Mouse (Mus musculus): ENCODE results near the gene Mrps21. TPM values are rescaled to one million over a fixed set of nuclear protein-coding genes. Genes with fewer than 3 reads are reported as not detected.

Mrps21 gene
- total and polyA plus RNA-seq, 3 experiments: 251 to 557 (median 317) TPM

GRCm38 (mm10) chr3:95851317-95851716, 20.0 kb downstream of the Mrps21 start:
- DNase-seq (ENCODE audit: extremely low read depth): no peak
- H3K4me2 ChIP-seq (ENCODE audit: insufficient read depth, low read depth, poor library complexity, severe bottlenecking): no peak overlapping the region
- H3K4me1 ChIP-seq (ENCODE audit: control insufficient read depth in 1 of 2, insufficient read depth in 2 of 2): peaks cover 0 to 13% of the 10 kb centered on the region in 2 experiments; a peak in 1 of 4 replicates
- H3K27me3 ChIP-seq (replicated peaks): no peaks in the 10 kb centered on the region
- H3K36me3 ChIP-seq (replicated peaks in 1 of 2; ENCODE audit: control insufficient read depth in 1 of 2, insufficient read depth in 1 of 2, low read length in 1 of 2): peaks cover 55 to 72% of the 10 kb centered on the region in 2 experiments
- H3K9me3 ChIP-seq (replicated peaks; ENCODE audit: low read length): no peaks in the 10 kb centered on the region
- no peak overlapping the region for H3K27ac ChIP-seq (ENCODE audit: insufficient read depth, low read depth)
- H3K79me2 ChIP-seq (replicated peaks; ENCODE audit: control insufficient read depth, extremely low read depth, insufficient read depth, poor library complexity, severe bottlenecking): peaks cover 27% of the 10 kb centered on the region
- dilution Hi-C loops (cut with MboI; ENCODE audit: extremely low pct_ligation_motif_present, extremely low pct_unique_long_range_greater_than_20kb, low sequenced_read_pairs) (no loop called here), in situ Hi-C loops (cut with MboI; ENCODE audit: low pct_ligation_motif_present, low pct_unique_long_range_greater_than_20kb, low sequenced_read_pairs) (loop anchor here (10.0 kb wide), 1 partner anchor 203 kb away; the partner anchor contains the start of gene Vps45)
- no peak overlapping the region for H3K4me3 ChIP-seq (replicated peaks in 1 of 3; ENCODE audit: low read depth in 2 of 3, low read length in 2 of 3, poor library complexity in 1 of 3)
- no peak overlapping the region for H3K9ac ChIP-seq (ENCODE audit: insufficient read depth, low read depth)
- TF ChIP-seq NRF1 (IDR thresholded peaks at IDR 0.05; ENCODE audit: low read depth, low read length): no peak
- no peak for TF ChIP-seq ELF1 (IDR thresholded peaks at IDR 0.05; ENCODE audit: low read depth, low read length)
- no peak for TF ChIP-seq NELFE (IDR thresholded peaks at IDR 0.05; ENCODE audit: low read depth, low read length)
- no peak for TF ChIP-seq JUN (IDR thresholded peaks at IDR 0.05; ENCODE audit: insufficient read depth, low read depth, low read length)
- TF ChIP-seq E2F4 (IDR thresholded peaks at IDR 0.05; ENCODE audit: insufficient replicate concordance, low read depth, low read length): no peak
- TF ChIP-seq ZC3H11A (IDR thresholded peaks at IDR 0.05; ENCODE audit: low read depth, low read length): no peak
- TF ChIP-seq RAD21 (IDR thresholded peaks at IDR 0.05; ENCODE audit: low read depth, low read length): no peak
- TF ChIP-seq JUND (conservative IDR thresholded peaks at IDR 0.05; ENCODE audit: low read depth, low read length): no peak
- no peak for TF ChIP-seq ZMIZ1 (IDR thresholded peaks at IDR 0.05; ENCODE audit: low read depth, low read length)
- TF ChIP-seq SIN3A (IDR thresholded peaks at IDR 0.05; ENCODE audit: low read length): no peak
- TF ChIP-seq ETS1 (conservative IDR thresholded peaks at IDR 0.05; ENCODE audit: low read depth, low read length): no peak
- TF ChIP-seq MYC (IDR thresholded peaks at IDR 0.05; ENCODE audit: low read depth, low read length): no peak
- TF ChIP-seq CTCF (conservative IDR thresholded peaks at IDR 0.05 in 1 of 2, IDR thresholded peaks at IDR 0.05 in 1 of 2; ENCODE audit: low read depth in 2 of 2, low read length in 2 of 2): no peak
- no peak for TF ChIP-seq USF2 (conservative IDR thresholded peaks at IDR 0.05; ENCODE audit: low read depth, low read length)
- no peak for TF ChIP-seq POLR2AphosphoS2 (IDR thresholded peaks at IDR 0.05; ENCODE audit: low read depth, low read length)
- no peak for TF ChIP-seq CHD2 (IDR thresholded peaks at IDR 0.05; ENCODE audit: low read length)
- TF ChIP-seq MXI1 (IDR thresholded peaks at IDR 0.05; ENCODE audit: low read depth, low read length): no peak
- no peak for TF ChIP-seq ZNF384 (IDR thresholded peaks at IDR 0.05; ENCODE audit: low read depth, low read length)
- TF ChIP-seq BHLHE40 (IDR thresholded peaks at IDR 0.05; ENCODE audit: low read depth, low read length): no peak
- no peak for TF ChIP-seq USF1 (IDR thresholded peaks at IDR 0.05; ENCODE audit: low read depth, low read length)

GRCm38 (mm10) chr3:95850611-95851010, 20.7 kb downstream of the Mrps21 start:
- H3K27me3 ChIP-seq (replicated peaks): no peaks in the 10 kb centered on the region
- no peak overlapping the region for H3K27ac ChIP-seq (ENCODE audit: insufficient read depth, low read depth)
- H3K4me3 ChIP-seq (replicated peaks in 1 of 3; ENCODE audit: low read depth in 2 of 3, low read length in 2 of 3, poor library complexity in 1 of 3): no peak overlapping the region
- DNase-seq (ENCODE audit: extremely low read depth): no peak
- dilution Hi-C loops (cut with MboI; ENCODE audit: extremely low pct_ligation_motif_present, extremely low pct_unique_long_range_greater_than_20kb, low sequenced_read_pairs): no loop called here
- H3K9me3 ChIP-seq (replicated peaks; ENCODE audit: low read length): no peaks in the 10 kb centered on the region
- peaks cover 27% of the 10 kb centered on the region for H3K79me2 ChIP-seq (replicated peaks; ENCODE audit: control insufficient read depth, extremely low read depth, insufficient read depth, poor library complexity, severe bottlenecking)
- no peak overlapping the region for H3K9ac ChIP-seq (ENCODE audit: insufficient read depth, low read depth)
- peaks cover 59 to 79% of the 10 kb centered on the region in 2 experiments for H3K36me3 ChIP-seq (replicated peaks in 1 of 2; ENCODE audit: control insufficient read depth in 1 of 2, insufficient read depth in 1 of 2, low read length in 1 of 2)
- TF ChIP-seq SIN3A (IDR thresholded peaks at IDR 0.05; ENCODE audit: low read length) (no peak), PAX5 (IDR thresholded peaks at IDR 0.05; ENCODE audit: low read length) (no peak), ZC3H11A (IDR thresholded peaks at IDR 0.05; ENCODE audit: low read depth, low read length) (no peak), BHLHE40 (IDR thresholded peaks at IDR 0.05; ENCODE audit: low read depth, low read length) (no peak), POLR2A (IDR thresholded peaks at IDR 0.05; ENCODE audit: low read depth, low read length) (no peak), E2F4 (IDR thresholded peaks at IDR 0.05; ENCODE audit: insufficient replicate concordance, low read depth, low read length) (no peak), RCOR1 (conservative IDR thresholded peaks at IDR 0.05; ENCODE audit: low read depth, low read length) (no peak), ZKSCAN1 (IDR thresholded peaks at IDR 0.05; ENCODE audit: borderline replicate concordance, low read depth, low read length) (no peak), ZNF384 (IDR thresholded peaks at IDR 0.05; ENCODE audit: low read depth, low read length) (no peak), GABPA (IDR thresholded peaks at IDR 0.05; ENCODE audit: insufficient replicate concordance, low read depth, low read length) (no peak), JUND (conservative IDR thresholded peaks at IDR 0.05; ENCODE audit: low read depth, low read length) (no peak), MYC (IDR thresholded peaks at IDR 0.05; ENCODE audit: low read depth, low read length) (no peak), NELFE (IDR thresholded peaks at IDR 0.05; ENCODE audit: low read depth, low read length) (no peak), JUN (IDR thresholded peaks at IDR 0.05; ENCODE audit: insufficient read depth, low read depth, low read length) (no peak)
- H3K4me1 ChIP-seq (ENCODE audit: control insufficient read depth in 1 of 2, insufficient read depth in 2 of 2): peaks cover 0 to 13% of the 10 kb centered on the region in 2 experiments; a peak in 1 of 4 replicates
- in situ Hi-C loops (cut with MboI; ENCODE audit: low pct_ligation_motif_present, low pct_unique_long_range_greater_than_20kb, low sequenced_read_pairs): loop anchor here (10.0 kb wide), 1 partner anchor 204 kb away; the partner anchor contains the start of gene Vps45
- no peak overlapping the region for H3K4me2 ChIP-seq (ENCODE audit: insufficient read depth, low read depth, poor library complexity, severe bottlenecking)
